Mouse (Mus musculus): ENCODE data around the gene Treh.

Treh gene

DNA sequence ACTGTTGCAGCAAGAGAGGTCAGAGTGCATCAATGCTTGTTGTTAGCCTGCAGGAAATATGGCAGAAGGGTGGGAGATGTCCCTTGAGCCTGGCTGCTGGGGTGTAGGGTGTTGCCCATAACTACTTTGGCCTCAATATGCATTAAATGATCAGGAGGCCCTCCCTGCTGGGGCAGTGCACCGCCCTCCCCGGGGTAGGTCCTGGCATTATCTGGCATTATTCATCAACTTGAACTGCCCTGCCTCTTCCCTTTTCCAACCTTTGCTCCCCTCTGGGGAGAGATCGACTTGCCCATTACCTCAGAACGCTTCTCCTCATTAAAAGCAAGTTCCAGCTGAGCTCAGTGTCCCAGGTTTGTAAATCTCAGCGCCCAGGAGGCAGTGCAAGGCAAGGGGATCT lies 6.5 kb downstream of the Treh start:
- no peak for DNase-seq

GRCm38 (mm10) chr9:44683046-44683445 lies 10.0 kb downstream of the Treh start:
- no peak for DNase-seq

- DNase-seq, result peak; percentile 75
Observed at GRCm38 (mm10) chr9:44685346-44686330, 12.6 kb downstream of the Treh start.

DNA sequence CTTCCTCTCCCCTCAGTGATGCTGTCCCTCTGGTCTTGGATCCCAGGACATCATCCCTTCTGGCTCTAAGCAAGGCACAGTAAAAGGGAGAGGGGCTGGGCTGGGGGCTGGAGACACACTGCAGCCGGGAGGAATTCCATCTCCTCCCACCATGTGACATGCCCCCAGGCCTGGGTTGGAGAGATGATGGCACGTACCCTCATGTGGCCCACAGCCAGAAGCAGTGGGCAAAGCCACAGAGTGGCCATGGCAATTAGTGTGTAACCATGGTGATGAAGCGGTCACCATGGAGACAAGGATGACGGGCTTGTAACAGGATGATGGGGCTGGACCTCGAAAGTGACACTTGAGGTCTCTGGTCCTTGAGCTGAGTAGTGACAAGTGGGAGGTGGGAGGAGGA lies 13.6 kb downstream of the Treh start:
- DNase-seq, result no peak

DNA sequence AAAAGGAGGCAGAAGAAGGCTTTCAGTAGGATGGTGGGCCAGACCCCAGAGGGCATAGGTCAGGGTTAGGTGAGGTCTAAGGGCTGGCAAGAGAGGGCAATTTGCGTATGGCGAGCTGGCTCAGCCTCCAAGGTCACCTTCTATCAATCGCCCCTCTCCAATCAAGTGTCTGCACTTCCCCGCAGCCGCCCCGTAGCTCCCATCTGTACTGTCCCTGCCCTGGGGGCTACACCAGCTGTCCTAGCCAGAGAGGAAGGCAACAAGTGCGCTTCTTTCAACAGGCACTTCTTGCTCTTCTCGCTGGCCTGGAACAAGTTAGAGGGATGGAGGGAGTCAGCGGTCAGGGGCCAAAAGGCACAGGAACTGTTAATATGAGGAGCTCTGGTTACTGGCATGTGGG lies 15.0 kb downstream of the Treh start:
- DNase-seq, result no peak

GRCm38 (mm10) chr9:44690641-44691040 lies 17.6 kb downstream of the Treh start:
- no peak for DNase-seq

- DNase-seq, result peak; percentile 78
Observed at GRCm38 (mm10) chr9:44691671-44692520, 18.9 kb downstream of the Treh start.

DNA sequence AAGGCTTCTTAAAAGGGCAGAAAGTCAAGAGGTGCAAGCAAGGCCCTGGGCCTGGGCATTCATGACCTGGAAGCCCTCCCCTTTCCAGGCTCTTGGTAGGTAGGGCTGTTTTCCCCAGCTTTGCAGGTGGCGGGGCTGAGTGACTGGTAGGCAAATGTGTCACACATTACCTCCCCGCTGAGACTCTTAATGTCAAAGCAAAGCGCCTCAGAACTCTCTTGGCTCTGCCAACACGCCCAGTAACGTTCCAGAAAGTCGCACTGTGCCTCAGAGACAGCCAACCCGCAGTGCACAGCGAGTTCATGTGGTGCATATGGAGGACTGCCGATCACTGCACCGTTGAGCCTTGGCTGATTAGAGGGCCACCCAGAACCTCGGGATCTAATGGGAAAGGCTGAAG lies 20.0 kb downstream of the Treh start:
- peak; percentile 58 for DNase-seq

DNA sequence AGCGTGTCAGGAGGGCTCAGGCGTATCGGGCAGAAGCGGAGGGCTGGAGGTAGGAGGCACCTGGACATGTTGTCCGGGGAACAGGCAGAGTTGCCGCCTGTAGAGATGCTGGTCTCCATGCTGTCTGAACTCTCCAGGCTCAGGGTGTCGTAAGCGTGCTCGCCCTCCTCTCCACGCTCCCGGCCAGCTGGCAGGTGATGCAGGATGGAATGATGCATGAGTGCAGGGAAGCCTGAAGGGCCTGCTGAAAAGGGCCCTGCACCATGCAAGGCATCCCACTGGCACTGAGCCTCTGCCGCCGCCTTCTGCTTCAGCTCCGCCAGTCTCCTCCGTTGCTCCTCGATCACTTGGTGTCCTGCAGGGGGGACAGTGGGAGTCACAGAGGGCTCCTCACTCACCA lies 24.8 kb downstream of the Treh start:
- no peak for DNase-seq

- DNase-seq, result no peak
Observed at GRCm38 (mm10) chr9:44699196-44699595, 26.2 kb downstream of the Treh start.

GRCm38 (mm10) chr9:44699730-44700129 lies 26.7 kb downstream of the Treh start:
- no peak for DNase-seq

DNA sequence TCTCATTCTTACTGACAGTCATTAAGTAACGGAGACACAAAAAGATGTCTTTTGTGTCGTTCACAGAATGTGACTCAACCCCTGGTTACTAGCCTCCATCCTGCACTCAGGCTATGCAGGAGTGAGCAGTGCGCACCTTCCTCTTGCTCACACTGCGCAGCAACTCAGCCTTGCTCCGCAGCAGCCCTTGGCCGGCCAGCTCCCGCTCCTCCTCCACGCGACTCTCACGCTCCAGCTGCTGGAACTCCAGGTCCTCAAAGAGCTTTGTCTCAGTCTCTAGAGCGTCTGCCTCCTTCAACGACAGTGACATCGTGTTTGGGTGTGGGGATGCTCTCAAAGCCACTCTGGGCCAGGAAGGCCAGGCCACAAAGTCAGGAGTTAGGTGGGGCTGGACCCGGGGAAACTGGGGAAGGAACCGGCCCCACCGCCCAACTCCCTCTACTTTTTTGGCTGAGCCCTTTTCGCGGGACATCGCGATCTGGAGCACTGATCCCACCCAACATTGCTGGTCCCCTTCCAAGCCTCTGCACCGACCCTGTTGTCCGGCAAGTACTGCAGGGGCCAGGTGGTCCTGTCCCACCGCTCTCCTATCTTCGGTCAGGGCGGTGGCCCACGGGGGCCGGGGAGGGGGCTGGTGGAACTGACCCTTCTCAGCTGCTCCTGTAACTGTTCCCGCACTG lies 34.9 kb downstream of the Treh start:
- no peak for DNase-seq

GRCm38 (mm10) chr9:44708429-44708765 lies 35.4 kb downstream of the Treh start:
- DNase-seq, result no peak

GRCm38 (mm10) chr9:44708925-44709324 lies 35.9 kb downstream of the Treh start:
- no peak for DNase-seq

GRCm38 (mm10) chr9:44709600-44709999 lies 36.6 kb downstream of the Treh start:
- no peak for DNase-seq

DNA sequence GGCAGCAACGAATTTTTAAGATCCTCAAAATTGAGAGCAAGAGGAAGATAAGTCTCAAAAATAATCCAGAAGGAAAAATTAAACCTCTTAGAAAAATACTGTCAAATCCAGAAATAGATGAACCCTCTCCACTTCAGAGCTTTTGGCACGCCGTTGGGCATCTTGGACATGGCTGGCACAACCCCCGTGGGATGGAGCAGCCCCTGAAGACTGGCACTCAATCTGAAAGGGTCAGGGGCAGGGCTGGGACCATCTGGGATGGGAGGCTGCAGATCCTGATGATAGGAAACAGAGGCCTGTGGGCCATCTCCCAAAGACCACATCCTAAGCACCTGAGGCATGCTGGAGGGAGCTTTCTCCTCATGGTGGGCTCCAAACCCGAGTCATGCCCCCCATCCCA lies 37.2 kb downstream of the Treh start:
- no peak for DNase-seq

DNA sequence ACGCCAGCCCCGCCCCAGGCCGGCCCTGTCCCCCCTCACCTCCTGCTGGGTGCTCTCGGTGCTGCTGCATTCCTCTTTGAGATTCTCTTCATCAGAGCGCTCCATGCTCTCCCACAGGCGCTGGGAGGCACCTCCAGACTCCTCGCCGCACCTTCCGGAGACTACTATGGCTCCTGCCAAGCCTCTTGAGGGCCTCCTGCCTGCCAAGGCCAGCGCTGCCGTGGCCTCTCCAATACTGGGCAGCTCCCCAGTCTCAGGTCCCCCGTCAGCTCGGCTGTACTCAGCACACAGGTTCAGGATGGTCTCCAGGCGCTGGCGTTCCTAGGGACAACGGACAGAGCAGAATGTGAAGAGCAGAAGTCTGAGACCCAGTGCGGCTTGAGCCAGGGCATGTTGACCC lies 38.6 kb downstream of the Treh start:
- no peak for DNase-seq

- DNase-seq, result no peak
Observed at GRCm38 (mm10) chr9:44713080-44713479, 40.0 kb downstream of the Treh start.

DNA sequence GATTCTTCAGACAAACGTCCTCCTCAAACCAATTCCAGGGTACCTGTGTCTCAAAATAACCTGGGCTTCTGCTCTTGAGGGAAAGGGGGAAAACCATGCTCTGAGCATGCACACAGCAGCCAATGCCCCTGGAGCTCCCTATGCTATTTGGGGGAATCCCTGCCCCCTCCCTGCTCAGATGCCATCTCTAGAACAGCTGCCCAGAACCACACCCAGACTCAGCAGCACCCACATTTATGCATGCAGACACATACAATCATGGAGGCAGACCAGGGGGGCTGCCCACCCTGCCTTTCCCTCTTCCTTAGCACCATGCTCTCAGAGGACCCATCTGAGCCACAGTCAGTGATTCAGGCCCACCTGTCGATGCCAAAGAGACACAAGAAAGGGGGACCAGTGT lies 40.5 kb downstream of the Treh start:
- DNase-seq, result no peak

GRCm38 (mm10) chr9:44715109-44715508 lies 42.1 kb downstream of the Treh start:
- peak; percentile 66 for DNase-seq

DNA sequence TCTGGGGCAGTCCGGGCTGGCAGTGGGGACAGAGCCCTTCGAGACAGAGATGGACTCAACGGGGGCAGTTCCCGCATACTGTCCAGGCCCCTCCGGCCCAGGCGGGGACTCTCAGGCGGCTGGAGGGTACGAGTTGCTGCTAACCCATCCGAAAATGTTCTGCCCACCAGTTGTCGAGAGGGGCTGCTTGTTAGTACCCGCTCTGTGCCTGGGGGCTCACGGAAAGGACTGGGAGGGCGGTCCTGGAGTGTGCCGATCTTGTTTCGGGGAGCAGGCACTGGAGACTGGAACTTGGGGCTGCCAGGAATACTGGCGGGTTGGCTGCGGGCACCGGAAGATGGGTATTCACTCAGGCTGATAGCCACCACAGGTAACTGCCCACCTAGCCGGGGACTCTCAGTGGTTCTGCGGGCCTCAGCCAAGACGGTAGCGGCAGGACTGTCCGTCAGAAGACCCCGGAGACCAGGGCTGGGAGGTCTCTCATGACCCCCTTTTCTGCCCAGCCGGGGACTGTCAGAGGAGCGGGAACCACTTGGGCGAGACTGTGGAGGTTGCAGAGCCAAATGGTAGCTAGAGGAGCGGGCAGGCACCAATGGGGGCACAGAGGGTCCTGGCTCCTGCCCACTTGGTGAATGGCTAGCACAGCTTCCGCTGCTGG lies 42.8 kb downstream of the Treh start:
- DNase-seq, result no peak

DNA sequence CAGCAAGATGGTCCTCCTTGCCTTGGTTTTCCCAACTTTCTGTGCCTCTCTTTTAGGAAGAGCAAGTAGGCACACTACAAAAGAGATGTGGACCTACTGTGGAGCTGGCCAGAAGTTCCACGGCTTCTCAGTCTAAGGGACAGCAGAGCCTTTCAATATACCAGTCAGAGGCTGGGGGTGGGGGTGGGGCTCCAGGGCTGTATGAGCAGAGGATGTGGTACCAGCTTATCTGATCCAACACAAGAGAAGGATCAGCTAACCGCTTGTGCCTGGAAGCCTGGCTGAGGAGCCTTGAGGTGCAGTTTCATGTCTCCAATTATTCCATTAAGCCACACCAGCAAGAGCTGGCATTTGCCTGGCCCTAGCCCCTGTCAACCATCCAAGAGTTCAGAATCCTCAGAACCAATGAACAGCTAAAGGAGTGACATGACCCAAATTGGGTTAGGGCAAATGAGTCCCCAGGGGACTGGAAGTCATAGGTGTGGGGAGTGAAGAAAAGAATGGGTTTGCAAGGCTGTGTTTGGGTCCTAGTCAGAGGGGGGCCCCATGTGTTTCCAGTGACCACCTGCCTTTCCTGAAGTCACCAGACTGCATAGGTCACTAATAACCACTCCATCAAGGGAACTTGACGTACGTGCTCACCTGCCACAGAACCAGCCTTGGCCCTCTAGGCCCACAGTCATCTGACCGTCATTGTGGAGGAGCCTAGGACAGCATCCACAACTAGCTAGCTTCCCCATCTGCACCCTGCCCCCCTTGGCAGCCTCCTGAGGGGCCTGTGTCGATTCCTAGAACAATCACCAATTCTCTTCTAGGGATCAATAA lies 44.2 kb downstream of the Treh start:
- no peak for DNase-seq
